Mouse (Mus musculus) megakaryocyte-erythroid progenitor cell, adult 5 weeks (primary cell): ENCODE results near the gene Olfr203. TPM values are rescaled to one million over a fixed set of nuclear protein-coding genes. Genes with fewer than 3 reads are reported as not detected.

Source experiments
- polyA plus RNA-seq: library from polyadenylated mRNA; stranded (reverse); fragments of >175 nt; gene quantifications from 2 replicates; pipeline ENCODE4 v1.2.3, GENCODE M21; 2012

The Olfr203 gene
- polyA plus RNA-seq = not detected in 2 replicates

DNA sequence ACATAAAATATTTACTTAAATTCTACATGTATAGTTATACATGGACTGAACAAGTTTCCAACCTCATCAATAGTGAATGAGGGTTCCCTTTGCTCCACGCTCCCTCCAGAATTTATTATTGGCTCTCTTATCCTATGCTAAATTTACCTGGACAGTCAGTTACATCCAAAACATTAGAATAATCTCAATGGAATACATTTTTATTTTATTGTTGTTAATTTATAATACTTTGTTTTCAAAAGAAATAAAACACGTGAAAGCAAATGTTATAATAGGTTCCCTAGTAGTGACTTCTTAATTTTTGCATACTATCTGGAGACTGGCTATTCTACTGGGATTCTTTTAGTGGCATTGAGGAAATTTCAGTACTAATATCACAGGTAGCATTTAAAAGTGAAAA is at the start of gene Olfr203:
TSS of gene Olfr203 (plus strand) at position 301 of the 400 bp plus-strand sequence.

GRCm38 (mm10) chr16:59272532-59272931 is 26.1 kb upstream of the Olfr203 start, which contains the start of gene Olfr201:
Gene Olfr201, minus strand, starts transcription at chr16:59272632.

GRCm38 (mm10) chr16:59286693-59287092 is 12.0 kb upstream of the Olfr203 start, which contains the start of gene Olfr202:
Gene Olfr202, minus strand, starts transcription at chr16:59286793.

GRCm38 (mm10) chr16:59318148-59318547 is 19.5 kb downstream of the Olfr203 start, which contains the start of gene Olfr204:
Gene Olfr204, minus strand, starts transcription at chr16:59318248.

GRCm38 (mm10) chr16:59331038-59331437 is 32.4 kb downstream of the Olfr203 start, which contains the start of gene Olfr205:
Gene Olfr205, minus strand, starts transcription at chr16:59331138.

GRCm38 (mm10) chr16:59349146-59349545 is 50.5 kb downstream of the Olfr203 start, which contains the start of gene Olfr206:
Gene Olfr206, minus strand, starts transcription at chr16:59349246.

Other genes with a start within 250 kb of the Olfr203 start
- not detected in 2 replicates for gene Olfr190, start 220.9 kb upstream of the Olfr203 start, polyA plus RNA-seq
- not detected in 2 replicates for gene Olfr191, start 209.1 kb upstream of the Olfr203 start, polyA plus RNA-seq
- not detected in 2 replicates for gene Olfr193, start 187.0 kb upstream of the Olfr203 start, polyA plus RNA-seq
- gene Olfr194, start 177.8 kb upstream of the Olfr203 start, polyA plus RNA-seq = not detected in 2 replicates
- not detected in 2 replicates for gene Olfr195, start 151.8 kb upstream of the Olfr203 start, polyA plus RNA-seq
- not detected in 2 replicates for gene Olfr196, start 128.4 kb upstream of the Olfr203 start, polyA plus RNA-seq
- not detected in 2 replicates for gene Olfr198, start 95.3 kb upstream of the Olfr203 start, polyA plus RNA-seq
- not detected in 2 replicates for gene Olfr199, start 79.1 kb upstream of the Olfr203 start, polyA plus RNA-seq
- gene Olfr201, start 26.2 kb upstream of the Olfr203 start, polyA plus RNA-seq = not detected in 2 replicates
- not detected in 2 replicates for gene Olfr202, start 12.1 kb upstream of the Olfr203 start, polyA plus RNA-seq
- 0.02 TPM in 1 of 2 replicates, not detected in the other for gene Olfr204, start 19.4 kb downstream of the Olfr203 start, polyA plus RNA-seq
- not detected in 2 replicates for gene Olfr205, start 32.3 kb downstream of the Olfr203 start, polyA plus RNA-seq
- not detected in 2 replicates for gene Olfr206, start 50.4 kb downstream of the Olfr203 start, polyA plus RNA-seq
- gene Olfr209, start 65.1 kb downstream of the Olfr203 start, polyA plus RNA-seq = not detected in 2 replicates
- gene Gabrr3, start 108.5 kb downstream of the Olfr203 start, polyA plus RNA-seq = not detected in 2 replicates
- 7.3 and 8.0 TPM in 2 replicates for gene Riox2, start 172.9 kb downstream of the Olfr203 start, polyA plus RNA-seq